Mouse (Mus musculus) adrenal gland, adult (tissue): Measurements from ENCODE around the gene Palld.

ENCODE experiments used
- DNase-seq, 2 experiments: peaks; one replicate each; pipeline ENCODE4 v3.0.0; 2022 to 2023; ENCODE audit warnings: low spot score in 1 of 2; ENCODE audit not compliant: inconsistent age in 2 of 2

Gene Palld

DNA sequence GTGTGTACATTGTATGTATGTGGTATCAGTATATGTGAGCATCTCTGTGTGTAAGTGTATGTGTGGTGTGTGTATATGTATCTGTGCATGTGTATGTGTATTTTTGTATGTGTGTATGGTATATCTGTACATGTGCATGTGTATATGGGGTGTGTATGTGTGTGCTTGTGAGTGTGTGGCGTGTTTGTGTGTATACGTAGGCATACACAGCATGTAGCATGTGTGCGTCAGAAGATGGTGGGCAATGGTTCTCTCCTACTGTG, 435.0 kb downstream of the Palld start:
- DNase-seq = no peak

DNA sequence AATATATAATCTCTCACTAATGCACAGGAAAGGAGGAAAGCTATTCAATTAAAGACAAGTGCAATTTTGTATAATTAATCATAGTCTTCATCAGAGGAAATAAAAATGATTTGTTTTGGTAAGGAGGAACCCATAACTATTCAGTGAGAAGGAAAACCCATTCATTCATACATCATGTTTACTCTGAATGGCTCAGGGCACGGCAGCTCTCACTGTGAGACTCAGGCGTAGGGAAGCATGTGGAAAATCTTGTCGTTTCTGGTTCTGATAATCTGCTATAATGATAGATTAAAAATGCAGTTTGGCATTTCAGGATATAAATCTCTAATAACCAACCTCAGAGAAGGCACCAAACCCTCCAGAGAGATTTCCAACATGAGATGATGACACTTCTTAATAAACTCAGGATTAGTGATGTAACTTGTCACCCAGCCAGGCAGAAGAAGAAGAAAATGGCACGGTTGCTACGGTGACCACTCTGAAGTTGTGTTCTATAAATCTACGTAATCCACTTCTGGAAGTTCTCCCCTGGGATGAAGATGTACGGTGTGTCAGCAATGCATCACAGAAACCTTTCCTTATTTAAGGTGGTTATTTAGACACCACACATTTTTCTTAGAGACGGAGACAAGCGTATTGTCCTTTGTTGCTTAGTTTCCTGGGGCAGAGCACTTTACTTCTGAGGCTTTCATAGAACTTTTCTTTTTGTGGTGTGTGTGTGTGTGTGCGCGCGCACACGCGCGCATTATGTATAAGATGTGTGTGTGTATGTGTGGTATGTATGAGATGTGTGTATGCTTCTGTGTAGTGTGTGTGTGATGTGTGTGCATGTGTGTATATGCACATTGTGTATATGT, 435.6 kb downstream of the Palld start:
- no peak for DNase-seq

DNA sequence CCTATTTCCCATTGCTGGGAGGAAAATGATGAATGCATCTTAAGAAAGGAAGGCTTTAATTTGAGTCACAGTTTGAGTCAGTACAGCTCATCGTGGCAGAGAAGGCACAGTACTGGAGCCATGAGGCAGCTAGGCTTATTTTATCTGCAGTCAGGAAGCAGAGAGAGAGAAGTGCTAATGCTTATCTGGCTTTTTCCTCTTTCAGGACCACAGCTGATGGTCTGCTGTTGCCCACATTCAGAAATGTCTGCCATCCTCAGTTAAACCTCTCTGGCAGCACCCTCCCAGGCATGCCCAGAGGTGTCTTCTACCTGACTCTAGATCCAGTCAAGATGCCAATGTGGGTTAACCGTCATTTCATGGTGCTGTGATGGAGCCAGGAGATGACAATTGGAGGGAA, 438.1 kb downstream of the Palld start:
- DNase-seq = no peak

DNA sequence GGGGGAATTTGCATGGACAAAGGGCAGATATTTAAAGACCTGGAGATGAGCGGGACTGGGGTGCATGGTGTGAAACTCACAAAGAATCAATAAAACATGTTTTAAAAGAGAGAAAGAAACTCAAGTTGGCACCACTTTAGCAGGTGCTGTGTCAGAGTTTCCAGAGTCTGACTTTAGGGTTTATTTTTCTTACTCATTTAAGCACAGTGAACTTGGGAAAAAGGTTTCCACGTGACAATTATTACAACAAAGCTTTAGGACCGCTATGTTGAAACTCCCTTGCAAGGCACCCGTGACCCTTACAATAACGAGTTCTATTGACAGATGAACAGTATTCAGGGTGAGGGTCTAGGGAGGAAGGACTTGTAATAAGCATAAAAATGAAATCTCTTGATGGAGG, 440.3 kb downstream of the Palld start:
- no peak for DNase-seq
